Mouse (Mus musculus) heart, postnatal 10 days (tissue): ENCODE results near the gene Kcnq1. TPM values are rescaled to one million over a fixed set of nuclear protein-coding genes. Genes with fewer than 3 reads are reported as not detected.

Experiments used
- DNase-seq, 2 experiments: peaks; one replicate each; pipeline ENCODE4 v3.0.0; 2021
- intact Hi-C: fragments of 180-260 bp; cut with DNase I; formaldehyde crosslinking; loops from one replicate; pipeline ENCODE4 v1.15.1; 2025
- total RNA-seq, 2 experiments: library from RNA; stranded (reverse); gene quantifications; 2 replicates each; pipeline ENCODE4 v1.2.3; 2021

The Kcnq1 gene
- 10 to 100 TPM; 40.9 to 42.0 TPM for total RNA-seq

- intact Hi-C loops: no loop called here
These were observed at the start of gene Kcnq1 for GRCm38 (mm10) chr7:143106062-143106461. Gene Kcnq1 (plus strand): TSS chr7:143106362.

GRCm38 (mm10) chr7:143057023-143057422 lies 49.1 kb upstream of the Kcnq1 start:
- intact Hi-C loops: no loop called here
- DNase-seq: no peak

More at GRCm38 (mm10) chr7:143106062-143106461, at the start of gene Kcnq1:
- no peak for DNase-seq

GRCm38 (mm10) chr7:143057667-143058220 lies 48.4 kb upstream of the Kcnq1 start:
- peak; percentile 41 to 57 for DNase-seq
- intact Hi-C loops: no loop called here

GRCm38 (mm10) chr7:143058221-143058697 lies 47.9 kb upstream of the Kcnq1 start:
- intact Hi-C loops: no loop called here
- DNase-seq: peak; percentile 64 to 73

DNA sequence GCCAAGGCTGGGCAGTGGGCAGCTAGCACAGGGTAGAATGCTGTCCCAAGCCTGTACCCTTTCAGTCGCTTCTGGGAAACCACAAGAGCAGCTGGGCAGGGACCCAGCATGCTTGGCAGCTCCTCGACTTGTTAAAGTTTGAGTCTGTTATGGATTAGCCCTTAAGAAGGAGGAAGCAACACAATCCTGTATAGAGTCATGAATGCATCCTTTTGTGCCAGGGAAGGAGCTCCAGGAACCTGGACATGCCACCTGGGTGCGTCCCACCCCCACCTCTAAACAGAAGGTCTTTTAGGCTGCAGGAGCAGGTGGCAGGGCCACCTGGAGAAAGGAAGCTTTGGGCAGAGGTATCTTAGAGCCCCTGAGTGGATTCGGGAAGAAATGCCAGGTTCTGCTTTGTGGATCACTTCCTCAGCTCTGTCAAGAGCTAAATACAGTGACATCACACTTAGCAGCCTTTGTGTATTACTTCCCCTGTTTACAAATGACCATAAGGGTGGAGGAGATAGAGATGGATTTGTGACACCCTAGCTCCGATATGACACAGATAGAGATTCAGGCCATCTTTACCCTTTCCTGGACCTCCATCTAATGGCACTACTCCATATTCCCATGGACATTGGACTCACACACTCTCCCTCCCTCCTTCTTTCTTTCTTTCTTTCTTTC lies 46.8 kb upstream of the Kcnq1 start:
- intact Hi-C loops: no loop called here
- peak; percentile 72 to 74 for DNase-seq

DNA sequence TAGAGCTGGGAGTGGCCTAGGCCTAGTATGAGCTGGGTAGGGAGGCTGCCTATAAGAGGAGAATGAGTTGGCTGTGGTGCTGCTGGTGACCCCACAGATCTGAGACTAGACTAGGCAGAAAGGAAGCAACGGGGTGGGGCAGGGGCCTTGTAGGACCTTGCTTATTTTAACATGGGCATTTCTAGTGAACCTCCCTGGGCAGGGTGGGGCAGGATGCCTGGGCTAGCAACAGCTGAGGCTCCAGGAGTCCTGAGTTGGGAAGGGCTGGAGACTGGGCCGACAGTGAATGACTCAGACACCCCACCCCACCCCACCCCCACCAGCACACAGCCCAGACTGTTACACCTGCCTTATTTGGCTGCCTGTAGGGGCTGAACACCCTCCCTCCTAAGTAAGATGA lies 43.5 kb upstream of the Kcnq1 start:
- intact Hi-C loops: no loop called here
- DNase-seq: no peak

DNA sequence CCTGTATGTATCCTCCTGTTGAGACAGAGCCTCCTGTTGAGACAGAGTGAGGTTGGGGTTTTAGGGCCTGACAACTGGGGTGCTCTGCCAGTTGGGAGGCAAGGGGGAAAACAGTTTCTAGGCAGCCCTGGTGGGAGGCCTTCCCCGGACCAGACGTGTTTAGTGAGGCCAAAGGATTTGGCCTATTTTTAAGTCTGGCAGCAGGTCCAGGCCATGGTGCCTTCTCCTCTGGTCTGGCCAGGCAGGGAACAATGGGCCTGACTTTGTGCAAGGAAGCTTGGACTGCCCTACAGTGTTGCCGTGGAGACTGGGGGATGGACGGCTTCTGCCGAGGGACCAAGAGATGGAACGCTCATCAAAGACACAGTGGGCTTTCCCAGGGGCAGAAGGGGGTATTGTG lies 41.9 kb upstream of the Kcnq1 start:
- DNase-seq: no peak
- intact Hi-C loops: no loop called here

DNA sequence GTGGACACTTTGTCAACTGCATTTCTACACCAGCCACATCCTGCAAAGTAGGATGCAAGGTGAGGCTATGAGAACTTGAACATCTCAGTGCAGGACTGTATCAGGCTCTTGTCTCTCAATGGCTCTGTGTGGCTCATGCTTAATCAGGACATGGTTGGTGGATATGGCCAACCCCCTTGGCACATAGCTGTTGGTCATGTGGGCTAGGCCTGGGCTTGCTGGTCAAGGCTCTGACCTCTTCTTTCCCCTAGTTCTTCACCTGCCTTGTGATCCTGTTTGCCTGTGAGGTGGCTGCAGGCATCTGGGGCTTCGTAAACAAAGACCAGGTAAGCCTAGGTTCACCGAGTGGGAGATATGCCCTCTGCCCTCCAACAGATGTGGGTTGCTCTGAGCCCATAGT lies 40.5 kb upstream of the Kcnq1 start:
- intact Hi-C loops: no loop called here
- DNase-seq: no peak

- intact Hi-C loops: no loop called here
- no peak for DNase-seq
These were observed 38.7 kb upstream of the Kcnq1 start for GRCm38 (mm10) chr7:143067469-143067868.

- intact Hi-C loops: loop anchor here (2.0 kb wide), 1 partner anchor 15 kb away; the partner anchor contains the start of gene Cd81
- DNase-seq: no peak
These were observed 38.3 kb upstream of the Kcnq1 start for GRCm38 (mm10) chr7:143067897-143068296.

DNA sequence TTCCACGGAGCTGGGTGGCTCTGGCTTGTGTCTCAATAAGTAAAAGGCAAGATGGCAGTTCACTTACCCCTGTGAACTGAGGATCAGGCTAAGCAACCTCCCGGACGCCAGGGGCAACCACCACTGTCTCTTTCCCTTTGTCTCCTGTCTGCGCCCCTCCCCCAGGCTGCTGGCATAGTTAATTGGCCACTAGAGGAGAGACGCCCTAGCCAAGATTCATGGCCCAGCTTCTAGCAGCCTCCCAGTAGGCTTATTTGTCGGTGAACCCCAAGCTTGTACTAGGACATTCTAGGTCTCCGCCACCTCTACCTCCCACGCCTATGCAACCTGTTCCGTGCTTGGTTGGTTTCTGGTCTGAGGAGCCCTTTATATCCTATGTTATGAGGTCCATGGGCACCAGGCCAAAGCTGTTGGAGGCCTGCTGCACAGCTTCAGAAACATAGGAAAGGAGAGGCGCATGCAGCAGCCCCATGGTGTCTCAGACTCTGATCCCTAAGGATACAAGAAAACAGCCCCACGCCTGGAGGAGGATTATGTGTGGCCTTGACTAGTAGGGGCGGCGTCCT lies 37.8 kb upstream of the Kcnq1 start:
- peak in 1 of 2 experiments; percentile 48 for DNase-seq
- intact Hi-C loops: loop anchor here (2.0 kb wide), 1 partner anchor 16 kb away; the partner anchor contains the start of gene Cd81

GRCm38 (mm10) chr7:143068882-143069591 lies 37.1 kb upstream of the Kcnq1 start, which contains the start of gene Tssc4:
Gene Tssc4 (plus strand): TSS chr7:143069249.
- intact Hi-C loops: loop anchor here (2.0 kb wide), 1 partner anchor 16 kb away; the partner anchor contains the start of gene Cd81
- peak; percentile 99 for DNase-seq

DNA sequence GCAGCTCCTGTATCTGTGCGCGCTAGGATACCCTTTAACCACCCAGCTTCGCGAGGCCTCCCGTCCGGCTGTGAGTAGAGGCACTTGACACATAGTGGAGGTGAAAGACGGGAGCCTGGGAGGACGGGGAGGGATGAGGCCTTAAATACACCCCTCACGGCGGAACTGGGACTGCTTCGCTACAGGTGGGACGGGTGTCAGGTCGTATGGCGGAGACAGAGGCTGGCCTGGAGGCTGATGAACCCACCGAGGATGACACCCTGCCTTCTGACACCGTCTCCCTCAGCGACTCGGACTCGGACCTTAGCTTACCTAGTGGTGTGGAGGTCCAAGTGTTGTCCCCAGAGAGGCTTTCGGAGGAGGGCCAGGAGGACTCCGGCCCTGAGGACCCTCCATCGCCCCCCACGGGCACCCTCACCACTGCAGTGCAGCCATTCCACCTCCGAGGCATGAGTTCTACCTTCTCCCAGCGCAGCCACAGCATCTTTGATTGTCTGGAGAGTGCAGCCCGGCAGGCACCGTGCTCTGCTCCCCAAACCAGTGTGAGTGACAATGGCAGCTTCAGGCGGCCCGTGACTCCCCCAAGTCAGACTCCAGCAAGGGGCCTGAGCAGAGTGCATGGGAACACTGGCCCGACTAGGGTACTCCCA lies 36.3 kb upstream of the Kcnq1 start:
- intact Hi-C loops: loop anchor here (2.0 kb wide), 1 partner anchor 17 kb away; the partner anchor contains the start of gene Cd81
- DNase-seq: peak in 1 of 2 experiments; percentile 24

GRCm38 (mm10) chr7:143070506-143071070 lies 35.6 kb upstream of the Kcnq1 start:
- intact Hi-C loops: loop anchor here (1.0 kb wide), 1 partner anchor 62 kb away; no protein-coding TSS in a partner anchor
- DNase-seq: no peak

GRCm38 (mm10) chr7:143072605-143073004 lies 33.6 kb upstream of the Kcnq1 start:
- intact Hi-C loops: no loop called here
- no peak for DNase-seq

DNA sequence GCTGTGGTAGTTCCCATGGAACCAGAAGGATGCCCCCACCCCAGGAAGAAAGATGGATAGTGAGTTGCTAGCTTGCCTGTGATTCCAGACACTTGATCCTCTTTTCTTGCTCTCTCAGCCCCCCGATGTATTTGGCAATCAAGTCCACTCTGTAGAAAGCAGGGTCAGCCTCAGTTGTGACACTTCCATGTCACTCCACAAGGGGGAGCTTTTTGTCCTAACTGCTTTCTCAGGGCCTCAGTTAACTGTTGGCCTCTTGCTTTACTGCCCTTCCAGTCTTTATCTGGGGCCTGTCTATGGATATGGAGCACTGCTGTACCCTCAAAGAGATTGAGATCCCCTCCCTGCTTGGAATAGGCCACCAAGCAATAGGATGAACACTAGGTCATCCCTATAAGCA lies 33.1 kb upstream of the Kcnq1 start:
- intact Hi-C loops: no loop called here
- DNase-seq: peak; percentile 37 to 68

DNA sequence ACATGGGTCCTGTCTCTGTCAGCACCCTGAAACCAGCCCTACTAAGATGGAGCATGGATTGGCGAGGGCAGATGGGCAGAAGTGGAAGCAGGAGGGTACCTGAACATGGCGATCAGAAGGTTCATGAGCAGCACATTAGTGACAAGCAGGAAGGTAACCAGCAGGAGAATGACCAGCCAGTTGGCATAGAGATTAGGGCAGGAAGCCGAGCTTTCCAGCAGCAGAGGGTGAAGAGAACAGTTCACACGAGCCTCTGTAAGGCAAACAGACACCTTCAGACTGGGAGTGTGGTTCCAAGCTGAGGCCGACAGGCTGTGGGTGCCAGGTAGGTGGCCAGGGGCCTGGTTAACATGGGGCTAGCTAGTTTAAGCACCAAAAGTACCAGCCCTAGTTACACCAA lies 30.8 kb upstream of the Kcnq1 start:
- DNase-seq: no peak
- intact Hi-C loops: no loop called here

GRCm38 (mm10) chr7:143077351-143077750 lies 28.8 kb upstream of the Kcnq1 start:
- intact Hi-C loops: no loop called here
- no peak for DNase-seq

DNA sequence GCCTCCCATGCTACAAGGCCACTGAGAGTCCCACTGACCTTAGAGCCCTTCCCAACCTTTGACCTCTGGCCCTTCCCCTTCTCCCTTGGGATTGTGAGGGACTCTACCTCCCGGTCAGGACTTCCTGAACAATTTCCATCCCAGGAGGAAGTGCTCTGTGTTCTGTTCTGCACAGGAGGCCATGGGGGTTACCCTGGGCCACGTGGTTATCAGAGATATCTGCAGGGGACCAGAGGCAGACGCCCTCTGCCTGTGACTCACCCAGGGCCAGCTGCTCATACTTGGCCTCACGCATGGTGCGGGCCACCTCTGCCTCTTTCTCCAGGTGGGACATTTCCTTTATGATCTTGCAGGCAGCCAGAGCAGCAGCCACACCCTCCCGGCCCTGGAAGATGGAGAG lies 24.1 kb upstream of the Kcnq1 start:
- DNase-seq: no peak
- intact Hi-C loops: no loop called here

GRCm38 (mm10) chr7:143083708-143084107 lies 22.5 kb upstream of the Kcnq1 start:
- no peak for DNase-seq
- intact Hi-C loops: no loop called here
